Mouse (Mus musculus): ENCODE results near the gene Olfr218.
"Not testable (repeated sequence)": the region's sequence is repeated elsewhere in the genome, so short reads cannot be mapped to it uniquely, and the experiment has no call there.

Gene Olfr218

GRCm38 (mm10) chr1:173197508-173197907 lies at the start of gene Olfr218:
Gene Olfr218, plus strand, starts transcription at chr1:173197808.
- no peak for DNase-seq

DNA sequence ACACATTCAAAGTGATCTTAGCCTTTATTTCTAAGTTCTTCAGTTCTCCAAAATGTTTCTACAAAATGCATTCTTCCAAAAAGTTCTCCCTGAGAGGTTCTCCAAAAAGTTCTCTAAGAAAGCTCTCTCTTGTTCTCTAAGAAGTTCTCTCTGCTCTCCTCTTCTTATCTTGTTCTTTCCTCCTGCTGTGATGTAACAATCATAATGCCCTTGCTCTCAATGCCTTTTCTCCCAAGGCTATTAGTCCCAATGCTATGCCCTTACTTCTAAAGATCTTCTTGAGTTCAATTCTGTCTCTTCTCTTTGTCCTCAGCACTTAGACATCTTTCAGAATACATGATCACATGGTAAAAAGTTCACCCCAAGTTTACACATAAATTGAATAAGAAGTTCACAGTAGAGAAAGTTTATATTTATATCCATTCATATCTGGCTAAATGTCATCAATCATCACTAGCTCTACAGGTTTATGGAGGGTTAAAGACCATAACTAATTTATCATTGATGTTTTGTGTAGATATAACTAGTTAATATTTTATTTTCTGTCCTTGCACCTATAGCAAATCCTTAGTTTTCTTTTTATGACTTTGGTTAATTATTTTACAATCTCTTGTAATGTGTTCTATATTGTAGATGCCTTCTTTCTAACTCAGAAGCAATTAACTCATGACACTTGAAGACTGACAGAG lies 23.3 kb upstream of the Olfr218 start:
- DNase-seq: no peak

DNA sequence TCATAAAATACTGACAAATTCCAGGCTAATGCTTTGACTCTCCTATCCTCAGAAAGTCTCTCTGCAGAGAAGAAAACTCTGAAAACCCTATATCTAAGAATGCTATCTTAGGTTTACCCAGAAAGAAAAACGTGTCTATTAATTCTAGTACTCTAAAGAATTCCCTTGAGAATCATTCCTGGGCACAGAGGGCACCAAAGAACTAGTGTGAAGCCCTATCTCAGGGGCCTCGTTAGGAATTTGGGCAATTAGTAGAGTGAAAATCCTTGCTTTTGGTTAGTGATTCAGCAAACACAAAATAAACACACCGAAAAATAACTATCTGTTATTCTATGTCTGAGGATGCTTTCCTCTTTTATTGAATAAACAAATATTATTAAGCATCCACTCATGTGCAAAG lies 7.1 kb upstream of the Olfr218 start, which contains the start of gene Olfr1406:
Gene Olfr1406 (minus strand): TSS at position 101 of the 400 bp plus-strand sequence.
- no peak for DNase-seq

GRCm38 (mm10) chr1:173192059-173192458 lies 5.5 kb upstream of the Olfr218 start:
- no peak for DNase-seq

DNA sequence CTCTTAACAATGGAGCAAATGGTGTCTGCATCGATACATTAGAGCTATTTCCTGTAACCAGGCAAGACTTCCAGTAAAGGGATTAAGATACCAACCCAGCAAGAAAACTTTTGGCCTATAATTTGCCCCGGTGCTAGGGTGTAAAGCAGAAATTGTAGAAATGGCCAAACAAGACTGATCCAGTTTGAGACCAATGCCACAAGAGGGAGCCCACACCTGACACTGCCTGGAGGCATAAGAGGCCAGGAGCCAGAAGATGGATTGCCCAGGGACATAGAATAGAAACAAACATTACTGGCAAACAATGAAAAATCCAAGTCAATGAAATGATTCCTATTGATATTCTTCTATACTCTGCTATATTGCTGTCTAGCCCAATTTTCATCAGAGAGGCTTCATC lies 1.2 kb upstream of the Olfr218 start:
- no peak for DNase-seq

DNA sequence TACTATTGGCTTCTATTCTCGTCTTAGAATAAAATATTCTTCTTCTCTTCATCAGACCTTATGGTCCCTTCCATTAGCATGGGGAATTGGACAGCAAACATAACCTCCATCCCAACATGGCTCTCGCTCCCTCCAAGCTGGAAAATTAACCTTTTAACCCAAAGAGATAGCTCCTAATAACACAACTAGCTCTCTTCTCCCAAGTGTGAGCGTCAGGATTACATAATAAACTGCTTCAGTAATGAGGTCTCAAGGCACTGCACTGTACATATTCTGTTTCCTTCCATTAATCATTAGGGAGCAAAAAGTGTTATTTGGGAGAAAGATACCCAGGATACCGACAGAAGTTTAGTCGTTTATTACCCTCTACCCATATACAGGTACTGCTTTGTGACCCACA lies 14.5 kb downstream of the Olfr218 start, which contains the start of gene Olfr1404:
Gene Olfr1404 (plus strand): TSS at position 301 of the 400 bp plus-strand sequence.
- DNase-seq: no peak

DNA sequence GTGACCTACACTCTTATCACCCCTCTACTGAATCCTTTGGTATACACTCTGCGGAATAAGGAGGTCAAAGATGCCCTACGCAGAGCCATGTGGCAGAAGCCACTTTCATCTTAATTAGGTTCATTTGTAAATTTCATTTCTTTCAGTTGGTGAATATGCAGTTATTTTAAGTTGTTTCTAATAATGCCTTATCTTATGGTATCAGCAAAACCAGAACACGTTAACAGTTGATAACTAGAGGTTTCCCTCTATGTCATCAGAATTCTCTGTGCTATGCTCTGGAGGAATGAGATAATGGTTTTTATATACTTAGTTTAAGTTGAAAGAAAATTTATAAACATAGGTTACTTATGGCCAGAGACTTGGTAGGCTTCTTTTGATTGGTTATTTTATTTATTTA lies 18.9 kb downstream of the Olfr218 start:
- DNase-seq: no peak

GRCm38 (mm10) chr1:173227081-173227480 lies 29.5 kb downstream of the Olfr218 start, which contains the start of gene Fcer1a:
Gene Fcer1a, minus strand, starts transcription at chr1:173227214.
- no peak for DNase-seq

GRCm38 (mm10) chr1:173237004-173237403 lies 39.4 kb downstream of the Olfr218 start:
- not testable (repeated sequence) for DNase-seq

GRCm38 (mm10) chr1:173249888-173250287 lies 52.3 kb downstream of the Olfr218 start:
- DNase-seq: no peak

Data from kidney, adult 9 months (tissue).